9 mouse cellular contexts compared by ENCODE assay signal in the genomic region with DNA sequence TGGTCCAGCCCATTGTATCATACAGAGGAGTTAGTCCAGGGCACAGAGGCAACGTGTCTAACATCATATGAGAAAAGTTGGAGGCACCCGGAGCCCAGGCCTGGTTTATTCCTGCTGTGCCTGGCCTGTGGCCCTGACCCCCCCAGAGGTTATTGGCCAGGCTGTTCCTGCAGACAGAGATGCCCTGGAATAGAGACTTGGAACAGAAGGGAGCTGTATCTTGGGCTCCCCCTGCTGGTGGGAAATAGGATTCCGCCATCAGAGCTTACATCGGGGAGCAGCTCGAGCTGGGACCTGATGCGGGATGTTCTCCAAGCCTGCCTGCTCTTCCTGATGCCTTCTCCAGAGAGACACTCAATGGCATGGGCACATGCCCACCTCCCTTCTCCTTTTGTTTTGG. TPM values are rescaled to one million over a fixed set of nuclear protein-coding genes. Genes with fewer than 3 reads are reported as not detected.
A peak's percentile ranks its signal among the peaks of the same experiment; 100 is the strongest.
DNase-seq lines count a peak whose midpoint lies in the region; ATAC-seq and TF ChIP-seq lines count a peak whose summit lies in the region.
"Had no signal": no experiment of that assay in that cellular context is flagged by ENCODE, and none has a peak within 500 bp of the region (broad histone marks: within the 10 kb centered on the region; RNA-seq: fewer than 3 reads in every experiment).

No protein-coding gene starts in this region.

- no peaks in the 10 kb centered on the region for H3K27me3 ChIP-seq in embryonic facial prominence, embryonic 13.5 days
- H3K27me3 ChIP-seq in liver, embryonic 12.5 days (replicated peaks) = peaks cover 42% of the 10 kb centered on the region

- peak overlapping the region; percentile 5; the same call in 1 of the 2 replicates for H3K4me2 ChIP-seq in embryonic facial prominence, embryonic 13.5 days
- no peak overlapping the region for H3K4me2 ChIP-seq in liver, embryonic 12.5 days

- H3K4me3 ChIP-seq in embryonic facial prominence, embryonic 13.5 days = no peak overlapping the region
- H3K4me3 ChIP-seq in liver, embryonic 12.5 days = no peak overlapping the region
- H3K4me3 ChIP-seq in olfactory bulb, adult 2 months (ENCODE audit: insufficient read depth, low read depth, low read length) = no peak overlapping the region
- H3K4me3 ChIP-seq: erythroblast, embryonic 14.5 days had no signal

- no peak for ATAC-seq in embryonic facial prominence, embryonic 13.5 days (ENCODE audit: insufficient number of reproducible peaks, insufficient read depth, low FRiP score, low TSS enrichment, low read depth)
- 0 out of 2 replicates have a peak, but pooled peaks have one; percentile 22 for ATAC-seq in liver, embryonic 12.5 days

- H3K9ac ChIP-seq in embryonic facial prominence, embryonic 13.5 days = no peak overlapping the region
- no peak overlapping the region for H3K9ac ChIP-seq in liver, embryonic 12.5 days

- no peaks in the 10 kb centered on the region for H3K9me3 ChIP-seq in embryonic facial prominence, embryonic 13.5 days
- H3K9me3 ChIP-seq in liver, embryonic 12.5 days (replicated peaks) = no peaks in the 10 kb centered on the region

- TF ChIP-seq POLR2A in olfactory bulb, adult 2 months (IDR thresholded peaks at IDR 0.05; ENCODE audit: insufficient read depth, low read depth, low read length) = no peak

- WGBS in embryonic facial prominence, embryonic 13.5 days = 6% methylated on average over 6 of the region's 6 CpGs
- 10% methylated on average over 6 of the region's 6 CpGs for WGBS in liver, embryonic 12.5 days (ENCODE audit: insufficient replicate concordance)
- 6% methylated on average over 6 of the region's 6 CpGs for WGBS in olfactory bulb, adult 2 months

- H3K4me1 ChIP-seq in embryonic facial prominence, embryonic 13.5 days = peaks cover 43% of the 10 kb centered on the region
- peaks cover 37% of the 10 kb centered on the region for H3K4me1 ChIP-seq in liver, embryonic 12.5 days
- H3K4me1 ChIP-seq in olfactory bulb, adult 2 months (ENCODE audit: control insufficient read depth, insufficient read depth, low read length) = peaks cover 27% of the 10 kb centered on the region

- peaks cover 13% of the 10 kb centered on the region for H3K36me3 ChIP-seq in embryonic facial prominence, embryonic 13.5 days
- H3K36me3 ChIP-seq in liver, embryonic 12.5 days = peaks cover 4% of the 10 kb centered on the region; the same call in 1 of the 2 replicates

- H3K27ac ChIP-seq in embryonic facial prominence, embryonic 13.5 days = 0 out of 2 replicates have a peak overlapping the region, but pooled peaks have one; percentile 23
- H3K27ac ChIP-seq in liver, embryonic 12.5 days = no peak overlapping the region
- H3K27ac ChIP-seq in olfactory bulb, adult 2 months (ENCODE audit: insufficient read depth, low read depth, low read length) = no peak overlapping the region

- peak; percentile 73 for TF ChIP-seq CTCF in olfactory bulb, adult 2 months (IDR thresholded peaks at IDR 0.05; ENCODE audit: insufficient read depth, low read depth, low read length)

- peak; percentile 71 for DNase-seq in CD4-positive helper T cell, adult 2 months (ENCODE audit: low read depth, low spot score)
- DNase-seq in adrenal gland, postnatal 25 days = peak; percentile 82
- DNase-seq in heart, adult 8-10 months (ENCODE audit: low spot score) = peak; percentile 90
- peak; percentile 89 to 93 for DNase-seq in kidney, postnatal 25 days
- DNase-seq in testis, postnatal 14 days (ENCODE audit: low spot score) = peak; percentile 82

RNA-seq across cellular contexts. Expression of gene Marveld1, which starts 4.8 kb away (rescaled TPM):
- total RNA-seq in adrenal gland, postnatal 25 days (2021) = 40.4 and 45.0 TPM in 2 replicates
- polyA plus RNA-seq in embryonic facial prominence, embryonic 13.5 days (2015; fragmentation: Nextera tagmentation; extraction: Ambion mirVana) = 11.6 and 13.3 TPM in 2 replicates
- 10 to 100 TPM; 19.4 to 22.3 (median 20.0) TPM for total RNA-seq in heart, adult 8-10 months (2022)
- 4.6 and 5.3 TPM in 2 replicates for polyA plus RNA-seq in liver, embryonic 12.5 days (2016; fragmentation: Nextera tagmentation; extraction: Ambion mirVana)
- not detected in 2 replicates for polyA plus RNA-seq in olfactory bulb, adult 2 months (2012; ENCODE audit: insufficient read depth, insufficient read length, low replicate concordance, missing spikeins)

RNA-seq across cellular contexts. Expression of gene Zfyve27, which starts 11.8 kb away (rescaled TPM):
- 51.8 and 73.5 TPM in 2 replicates for total RNA-seq in adrenal gland, postnatal 25 days (2021)
- 25.7 and 27.6 TPM in 2 replicates for polyA plus RNA-seq in embryonic facial prominence, embryonic 13.5 days (2015; fragmentation: Nextera tagmentation; extraction: Ambion mirVana)
- total RNA-seq in heart, adult 8-10 months (2022) = 10 to 100 TPM; 16.8 to 25.4 (median 21.6) TPM
- 11.6 and 13.2 TPM in 2 replicates for polyA plus RNA-seq in liver, embryonic 12.5 days (2016; fragmentation: Nextera tagmentation; extraction: Ambion mirVana)
- polyA plus RNA-seq in olfactory bulb, adult 2 months (2012; ENCODE audit: insufficient read depth, insufficient read length, low replicate concordance, missing spikeins) = not detected in 2 replicates

RNA-seq across cellular contexts. Expression of gene Avpi1, which starts 23.1 kb away (rescaled TPM):
- total RNA-seq in adrenal gland, postnatal 25 days (2021) = 74.4 and 98.1 TPM in 2 replicates
- 29.8 and 35.5 TPM in 2 replicates for polyA plus RNA-seq in embryonic facial prominence, embryonic 13.5 days (2015; fragmentation: Nextera tagmentation; extraction: Ambion mirVana)
- 10 to 100 TPM; 11.1 to 16.5 (median 13.6) TPM for total RNA-seq in heart, adult 8-10 months (2022)
- polyA plus RNA-seq in liver, embryonic 12.5 days (2016; fragmentation: Nextera tagmentation; extraction: Ambion mirVana) = 14.7 and 14.9 TPM in 2 replicates
- not detected in 2 replicates for polyA plus RNA-seq in olfactory bulb, adult 2 months (2012; ENCODE audit: insufficient read depth, insufficient read length, low replicate concordance, missing spikeins)

RNA-seq across cellular contexts. Expression of gene Sfrp5, which starts 50.1 kb away (rescaled TPM):
- total RNA-seq in adrenal gland, postnatal 25 days (2021) = 1.1 and 1.8 TPM in 2 replicates
- polyA plus RNA-seq in embryonic facial prominence, embryonic 13.5 days (2015; fragmentation: Nextera tagmentation; extraction: Ambion mirVana) = 1.4 and 1.7 TPM in 2 replicates
- 10 to 100 TPM in 1 of 4 experiments, 1 to 10 TPM in 3; 5.6 to 11.1 (median 6.1) TPM for total RNA-seq in heart, adult 8-10 months (2022)
- polyA plus RNA-seq in liver, embryonic 12.5 days (2016; fragmentation: Nextera tagmentation; extraction: Ambion mirVana) = 1.6 and 2.2 TPM in 2 replicates
- polyA plus RNA-seq in olfactory bulb, adult 2 months (2012; ENCODE audit: insufficient read depth, insufficient read length, low replicate concordance, missing spikeins) = not detected in 2 replicates
- polyA plus RNA-seq: erythroblast, embryonic 14.5 days had no signal

Comparison
In these comparisons a context has a peak if more than half of its experiments do, and no peak if none do; other contexts are left out.
1. RNA of gene Avpi1, which starts 23.1 kb away (polyA plus RNA-seq): 29.8 to 35.5 TPM in embryonic facial prominence, embryonic 13.5 days and 14.7 to 14.9 TPM in liver, embryonic 12.5 days; not detected in olfactory bulb, adult 2 months; every median in the first group is over 10 times any median in the second.
2. Peak in every context shown above with its lines, with median percentiles within 50 percentile points of each other: DNase-seq.